Mouse (Mus musculus): ENCODE data around the gene Gm20388. TPM values are rescaled to one million over a fixed set of nuclear protein-coding genes. Genes with fewer than 3 reads are reported as not detected.

Gm20388 gene
- polyA plus RNA-seq, 1 experiment from 2014 or later, result not detected

- H3K9me3 ChIP-seq (ENCODE audit: control insufficient read depth, low read length), result no peaks in the 10 kb centered on the region
- H3K27me3 ChIP-seq (ENCODE audit: control insufficient read depth, insufficient read depth, low read length), result no peaks in the 10 kb centered on the region; the same call in 1 of the 2 replicates
- peaks cover 6% of the 10 kb centered on the region for H3K4me1 ChIP-seq (ENCODE audit: control insufficient read depth, insufficient read depth, low read length)
- DNase-seq (ENCODE audit: low spot score, missing footprints), result no peak
- no peak overlapping the region for H3K27ac ChIP-seq (ENCODE audit: low read depth, low read length)
- no peak overlapping the region for H3K4me3 ChIP-seq (ENCODE audit: low read depth, low read length)
- WGBS, result 55% methylated on average over 6 of the region's 6 CpGs
- H3K36me3 ChIP-seq (ENCODE audit: control insufficient read depth, insufficient read depth, low read length), result no peaks in the 10 kb centered on the region
- no peak for ATAC-seq (ENCODE audit: low FRiP score)
- no peak overlapping the region for H3K9ac ChIP-seq (ENCODE audit: low read length)
- no peak overlapping the region for H3K4me2 ChIP-seq
These were observed 1810.4 kb downstream of the Gm20388 start for GRCm38 (mm10) chr8:121721072-121721471.

DNA sequence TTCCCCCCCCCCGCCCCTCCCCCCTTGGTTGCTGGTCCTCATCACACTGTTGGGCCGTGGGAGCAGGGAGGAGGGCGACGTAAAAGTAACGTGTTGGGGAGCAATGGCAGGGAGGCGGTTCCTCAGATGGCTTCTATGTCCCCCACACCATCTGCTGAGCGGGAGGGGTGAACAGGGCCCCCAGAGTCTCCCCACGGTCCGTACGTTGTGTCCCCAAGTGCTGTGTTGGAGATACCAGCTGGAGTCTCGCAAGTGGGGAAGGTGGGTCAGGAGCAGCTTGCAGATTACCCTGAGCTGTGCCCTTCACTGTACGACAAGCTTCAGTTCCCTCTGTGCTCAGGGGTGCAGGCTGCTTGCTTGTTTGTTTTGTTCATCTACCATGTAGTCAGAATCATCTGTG, 1813.2 kb downstream of the Gm20388 start:
- Histone ChIP-seq H3K4me3 (ENCODE audit: low read depth, low read length) (no peak overlapping the region), H3K9me3 (ENCODE audit: control insufficient read depth, low read length) (no peaks in the 10 kb centered on the region), H3K27me3 (ENCODE audit: control insufficient read depth, insufficient read depth, low read length) (peaks cover 12% of the 10 kb centered on the region), H3K9ac (ENCODE audit: low read length) (no peak overlapping the region), H3K4me1 (ENCODE audit: control insufficient read depth, insufficient read depth, low read length) (no peaks in the 10 kb centered on the region), H3K36me3 (ENCODE audit: control insufficient read depth, insufficient read depth, low read length) (no peaks in the 10 kb centered on the region), H3K4me2 (no peak overlapping the region), H3K27ac (ENCODE audit: low read depth, low read length) (no peak overlapping the region)
- DNase-seq (ENCODE audit: low spot score, missing footprints) (no peak), ATAC-seq (ENCODE audit: low FRiP score) (no peak)
- 80% methylated on average over 12 of the region's 12 CpGs for WGBS

DNA sequence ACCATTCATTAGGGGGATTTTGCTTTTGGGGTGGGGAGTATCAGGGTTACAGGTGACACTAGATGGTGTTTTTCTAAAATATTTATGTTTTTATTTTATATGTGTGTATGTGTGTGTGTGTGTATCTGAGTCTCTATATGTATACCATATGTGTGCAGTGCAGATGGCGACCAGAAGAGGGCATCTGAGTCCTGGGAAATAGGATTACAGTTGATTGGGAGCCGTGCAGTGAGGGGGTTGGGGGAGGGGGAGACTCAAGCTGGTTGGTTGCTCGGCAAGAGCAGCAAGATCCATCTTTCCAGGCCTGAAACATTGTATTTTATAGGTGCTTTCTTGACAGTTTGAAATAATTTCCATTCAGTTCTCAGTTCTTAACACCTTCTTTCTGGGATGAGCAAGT, 1816.5 kb downstream of the Gm20388 start:
- DNase-seq (ENCODE audit: low spot score, missing footprints) (no peak), ATAC-seq (ENCODE audit: low FRiP score) (no peak)
- no peak overlapping the region for H3K27ac ChIP-seq (ENCODE audit: low read depth, low read length)
- peaks cover 14% of the 10 kb centered on the region for H3K4me1 ChIP-seq (ENCODE audit: control insufficient read depth, insufficient read depth, low read length)
- H3K9ac ChIP-seq (ENCODE audit: low read length), result no peak overlapping the region
- no peak overlapping the region for H3K4me3 ChIP-seq (ENCODE audit: low read depth, low read length)
- H3K36me3 ChIP-seq (ENCODE audit: control insufficient read depth, insufficient read depth, low read length), result no peaks in the 10 kb centered on the region
- peaks cover 40% of the 10 kb centered on the region for H3K27me3 ChIP-seq (ENCODE audit: control insufficient read depth, insufficient read depth, low read length)
- H3K4me2 ChIP-seq, result no peak overlapping the region
- H3K9me3 ChIP-seq (ENCODE audit: control insufficient read depth, low read length), result no peaks in the 10 kb centered on the region
- 66% methylated on average over 3 of the region's 3 CpGs for WGBS

- no peaks in the 10 kb centered on the region for H3K36me3 ChIP-seq (ENCODE audit: control insufficient read depth, insufficient read depth, low read length)
- H3K27me3 ChIP-seq (ENCODE audit: control insufficient read depth, insufficient read depth, low read length), result peaks cover 51% of the 10 kb centered on the region
- ATAC-seq (ENCODE audit: low FRiP score), result no peak
- no peaks in the 10 kb centered on the region for H3K9me3 ChIP-seq (ENCODE audit: control insufficient read depth, low read length)
- WGBS, result 8% methylated on average over 12 of the region's 12 CpGs
- peak within 1 kb of the TSS; percentile 76 for H3K4me2 ChIP-seq
- peak within 1 kb of the TSS; percentile 61 for H3K9ac ChIP-seq (ENCODE audit: low read length)
- H3K4me1 ChIP-seq (ENCODE audit: control insufficient read depth, insufficient read depth, low read length), result peaks cover 14% of the 10 kb centered on the region
- DNase-seq (ENCODE audit: low spot score, missing footprints), result no peak
- H3K4me3 ChIP-seq (ENCODE audit: low read depth, low read length), result peak within 1 kb of the TSS; percentile 56
- H3K27ac ChIP-seq (ENCODE audit: low read depth, low read length), result no peak within 1 kb of the TSS; the same call in 1 of the 2 replicates
These were observed 1818.7 kb downstream of the Gm20388 start, which contains the start of gene Jph3 for GRCm38 (mm10) chr8:121729323-121729722. Gene Jph3 (plus strand): TSS chr8:121729623.

DNA sequence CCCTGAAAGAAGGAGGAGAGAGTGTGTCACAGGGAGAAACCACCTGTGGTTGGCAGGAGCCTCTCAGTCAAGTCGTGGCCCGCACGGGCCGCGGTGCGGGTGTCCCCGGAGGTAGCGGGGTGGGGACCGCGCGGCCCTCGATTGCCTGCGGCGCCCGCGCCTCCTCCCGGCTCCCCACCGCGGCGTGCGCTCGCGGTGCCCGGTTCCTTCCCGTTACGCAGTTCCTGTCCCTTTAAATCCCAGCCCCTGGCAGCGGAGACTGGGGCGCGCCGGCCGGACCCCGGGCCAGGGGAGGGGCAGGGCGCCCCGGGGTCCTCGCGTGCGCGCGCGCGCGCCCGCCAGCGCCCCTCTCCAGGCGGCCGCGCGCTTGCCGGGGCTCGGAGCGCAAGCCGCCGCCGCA, 1819.1 kb downstream of the Gm20388 start:
- Histone ChIP-seq H3K4me1 (ENCODE audit: control insufficient read depth, insufficient read depth, low read length) (peaks cover 14% of the 10 kb centered on the region), H3K4me3 (ENCODE audit: low read depth, low read length) (peak overlapping the region; percentile 56), H3K36me3 (ENCODE audit: control insufficient read depth, insufficient read depth, low read length) (no peaks in the 10 kb centered on the region), H3K9ac (ENCODE audit: low read length) (peak overlapping the region; percentile 61), H3K9me3 (ENCODE audit: control insufficient read depth, low read length) (no peaks in the 10 kb centered on the region), H3K27ac (ENCODE audit: low read depth, low read length) (no peak overlapping the region), H3K27me3 (ENCODE audit: control insufficient read depth, insufficient read depth, low read length) (peaks cover 51% of the 10 kb centered on the region), H3K4me2 (peak overlapping the region; percentile 76)
- DNase-seq (ENCODE audit: low spot score, missing footprints) (peak; percentile 87), ATAC-seq (ENCODE audit: low FRiP score) (peak; percentile 47)
- 2% methylated on average over 42 of the region's 54 CpGs for WGBS

GRCm38 (mm10) chr8:121730170-121730569, 1819.5 kb downstream of the Gm20388 start:
- Histone ChIP-seq H3K4me3 (ENCODE audit: low read depth, low read length) (peak overlapping the region; percentile 56), H3K9ac (ENCODE audit: low read length) (peak overlapping the region; percentile 61), H3K4me1 (ENCODE audit: control insufficient read depth, insufficient read depth, low read length) (peaks cover 14% of the 10 kb centered on the region), H3K27ac (ENCODE audit: low read depth, low read length) (no peak overlapping the region; the same call in 1 of the 2 replicates), H3K9me3 (ENCODE audit: control insufficient read depth, low read length) (no peaks in the 10 kb centered on the region), H3K36me3 (ENCODE audit: control insufficient read depth, insufficient read depth, low read length) (no peaks in the 10 kb centered on the region), H3K27me3 (ENCODE audit: control insufficient read depth, insufficient read depth, low read length) (peaks cover 51% of the 10 kb centered on the region), H3K4me2 (peak overlapping the region; percentile 76)
- under 1% methylated on average over 49 of the region's 60 CpGs for WGBS
- DNase-seq (ENCODE audit: low spot score, missing footprints), result no peak
- peak; percentile 51 for ATAC-seq (ENCODE audit: low FRiP score)

DNA sequence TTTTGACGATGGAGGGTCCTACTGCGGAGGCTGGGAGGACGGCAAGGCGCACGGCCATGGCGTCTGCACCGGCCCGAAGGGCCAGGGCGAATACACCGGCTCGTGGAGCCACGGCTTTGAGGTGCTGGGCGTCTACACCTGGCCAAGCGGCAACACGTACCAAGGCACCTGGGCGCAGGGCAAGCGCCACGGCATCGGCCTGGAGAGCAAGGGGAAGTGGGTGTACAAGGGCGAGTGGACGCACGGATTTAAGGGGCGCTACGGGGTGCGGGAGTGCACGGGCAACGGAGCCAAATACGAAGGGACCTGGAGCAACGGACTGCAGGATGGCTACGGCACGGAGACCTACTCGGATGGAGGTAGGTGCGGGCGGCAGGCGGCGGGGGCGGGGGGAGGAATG, 1820.0 kb downstream of the Gm20388 start:
- Histone ChIP-seq H3K9me3 (ENCODE audit: control insufficient read depth, low read length) (no peaks in the 10 kb centered on the region), H3K4me1 (ENCODE audit: control insufficient read depth, insufficient read depth, low read length) (peaks cover 14% of the 10 kb centered on the region), H3K27me3 (ENCODE audit: control insufficient read depth, insufficient read depth, low read length) (peaks cover 51% of the 10 kb centered on the region), H3K36me3 (ENCODE audit: control insufficient read depth, insufficient read depth, low read length) (no peaks in the 10 kb centered on the region), H3K4me2 (peak overlapping the region; percentile 76), H3K4me3 (ENCODE audit: low read depth, low read length) (peak overlapping the region; percentile 56), H3K27ac (ENCODE audit: low read depth, low read length) (no peak overlapping the region), H3K9ac (ENCODE audit: low read length) (peak overlapping the region; percentile 61)
- DNase-seq (ENCODE audit: low spot score, missing footprints), result peak; percentile 92
- peak; percentile 17; the same call in 1 of the 2 replicates for ATAC-seq (ENCODE audit: low FRiP score)
- WGBS, result 1% methylated on average over 37 of the region's 37 CpGs

DNA sequence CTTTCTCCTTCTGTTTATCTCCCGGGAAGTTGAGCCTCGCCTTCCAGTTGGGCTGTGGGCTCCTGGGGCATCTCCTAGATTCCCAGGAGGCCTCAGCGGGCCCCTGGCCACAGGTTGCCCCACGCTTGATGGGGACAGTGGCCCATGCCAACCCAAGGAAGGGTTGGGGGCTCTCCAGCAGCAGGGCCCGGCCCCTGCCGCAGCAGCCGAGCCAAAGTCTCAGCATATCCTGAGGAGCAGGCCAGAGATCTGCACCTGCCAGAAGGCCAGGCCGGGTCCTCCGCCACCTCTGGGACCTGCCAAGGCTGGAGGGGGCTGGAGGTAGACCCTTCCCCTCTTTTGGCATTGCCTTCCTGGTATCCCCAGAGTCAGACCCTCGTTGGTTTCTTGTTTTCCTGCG, 1820.4 kb downstream of the Gm20388 start:
- WGBS, result 1% methylated on average over 11 of the region's 11 CpGs
- Histone ChIP-seq H3K27ac (ENCODE audit: low read depth, low read length) (no peak overlapping the region), H3K4me3 (ENCODE audit: low read depth, low read length) (peak overlapping the region; percentile 56), H3K4me2 (peak overlapping the region; percentile 76), H3K9me3 (ENCODE audit: control insufficient read depth, low read length) (no peaks in the 10 kb centered on the region), H3K9ac (ENCODE audit: low read length) (peak overlapping the region; percentile 61), H3K4me1 (ENCODE audit: control insufficient read depth, insufficient read depth, low read length) (peaks cover 14% of the 10 kb centered on the region), H3K36me3 (ENCODE audit: control insufficient read depth, insufficient read depth, low read length) (no peaks in the 10 kb centered on the region), H3K27me3 (ENCODE audit: control insufficient read depth, insufficient read depth, low read length) (peaks cover 51% of the 10 kb centered on the region)
- ATAC-seq (ENCODE audit: low FRiP score) (0 out of 2 replicates have a peak, but pooled peaks have one; percentile 11), DNase-seq (ENCODE audit: low spot score, missing footprints) (no peak)

GRCm38 (mm10) chr8:121731471-121732333, 1821.1 kb downstream of the Gm20388 start:
- WGBS, result 7% methylated on average over 26 of the region's 26 CpGs
- H3K4me2 ChIP-seq, result peak overlapping the region; percentile 76
- peaks cover 14% of the 10 kb centered on the region for H3K4me1 ChIP-seq (ENCODE audit: control insufficient read depth, insufficient read depth, low read length)
- peaks cover 51% of the 10 kb centered on the region for H3K27me3 ChIP-seq (ENCODE audit: control insufficient read depth, insufficient read depth, low read length)
- no peak for ATAC-seq (ENCODE audit: low FRiP score)
- peak overlapping the region; percentile 56 for H3K4me3 ChIP-seq (ENCODE audit: low read depth, low read length)
- H3K27ac ChIP-seq (ENCODE audit: low read depth, low read length), result no peak overlapping the region
- H3K36me3 ChIP-seq (ENCODE audit: control insufficient read depth, insufficient read depth, low read length), result no peaks in the 10 kb centered on the region
- peak; percentile 89 for DNase-seq (ENCODE audit: low spot score, missing footprints)
- H3K9me3 ChIP-seq (ENCODE audit: control insufficient read depth, low read length), result no peaks in the 10 kb centered on the region
- H3K9ac ChIP-seq (ENCODE audit: low read length), result peak overlapping the region; percentile 44; the same call in 1 of the 2 replicates

Measured in midbrain, embryonic 11.5 days (tissue).